Mouse (Mus musculus) ZHBTc4 (cell line): ENCODE measurements at regions not wholly inside any gene's neighbourhood (a gene's known extent, or its start where the extent isn't known, plus 50 kb on each side); places are given as distances from the start of the nearest gene placed in this dataset.

Experiments
- DNase-seq: peaks from one replicate; pipeline ENCODE4 v3.0.0-alpha.2; 2011; ENCODE audit warnings: low read depth, low spot score

GRCm38 (mm10) chrX:146428506-146428905, 533.8 kb upstream of the Htr2c start:
- DNase-seq: peak; percentile 50

GRCm38 (mm10) chrX:146459891-146460290, 502.4 kb upstream of the Htr2c start:
- DNase-seq: no peak

GRCm38 (mm10) chrX:146477581-146477980, 484.7 kb upstream of the Htr2c start:
- DNase-seq: peak; percentile 4

- no peak for DNase-seq
Observed at GRCm38 (mm10) chrX:146512492-146512891, 449.8 kb upstream of the Htr2c start.

GRCm38 (mm10) chrX:146513261-146513660, 449.1 kb upstream of the Htr2c start:
- DNase-seq: no peak

- DNase-seq: no peak
Observed at GRCm38 (mm10) chrX:146528775-146529174, 433.5 kb upstream of the Htr2c start.

- DNase-seq: no peak
Observed at GRCm38 (mm10) chrX:146537811-146538210, 424.5 kb upstream of the Htr2c start.

GRCm38 (mm10) chrX:146558606-146559005, 403.7 kb upstream of the Htr2c start:
- no peak for DNase-seq
